Mouse (Mus musculus) kidney, embryonic 14.5 days (tissue): Measurements from ENCODE around the gene Rreb1. TPM values are rescaled to one million over a fixed set of nuclear protein-coding genes. Genes with fewer than 3 reads are reported as not detected.

Source experiments
- ATAC-seq: fragments of 200-750 bp; cut with Nextera tagmentation; 2 replicates; pipeline ENCODE4 v1.8.0; 2017; ENCODE audit warnings: moderate number of reproducible peaks, mild to moderate bottlenecking, moderate TSS enrichment, moderate library complexity; ENCODE audit not compliant: low FRiP score, low TSS enrichment
- H3K27ac ChIP-seq: fragments of 300-500 bp; sonication (generic); 2 replicates; pipeline ENCODE4 v1.5.1; 2014; ENCODE audit warnings: low read depth, mild to moderate bottlenecking, low read length, moderate library complexity, mixed read lengths
- H3K27me3 ChIP-seq: fragments of 300-500 bp; sonication (generic); 2 replicates; pipeline ENCODE4 v1.6.1; 2014; ENCODE audit warnings: mild to moderate bottlenecking, low read length; ENCODE audit not compliant: control insufficient read depth, insufficient read depth
- H3K36me3 ChIP-seq: fragments of 300-500 bp; sonication (generic); 2 replicates; pipeline ENCODE4 v1.6.1; 2014; ENCODE audit warnings: low read length, mixed read lengths; ENCODE audit not compliant: control insufficient read depth, insufficient read depth
- H3K4me1 ChIP-seq: fragments of 300-500 bp; sonication (generic); 2 replicates; pipeline ENCODE4 v1.6.1; 2014; ENCODE audit warnings: low read length, mixed read lengths; ENCODE audit not compliant: control insufficient read depth, insufficient read depth
- H3K4me2 ChIP-seq: fragments of 300-500 bp; sonication (generic); replicated peaks from 2 replicates; pipeline ENCODE4 v1.6.1; 2014; ENCODE audit warnings: low read depth, mild to moderate bottlenecking, low read length
- H3K4me3 ChIP-seq: fragments of 300-500 bp; sonication (generic); 2 replicates; pipeline ENCODE4 v1.5.1; 2014; ENCODE audit warnings: mild to moderate bottlenecking, low read length
- H3K9ac ChIP-seq: fragments of 300-500 bp; sonication (generic); 2 replicates; pipeline ENCODE4 v1.6.1; 2014; ENCODE audit warnings: low read depth, mild to moderate bottlenecking, low read length, moderate library complexity
- H3K9me3 ChIP-seq: fragments of 300-500 bp; sonication (generic); 2 replicates; pipeline ENCODE4 v1.6.1; 2016; ENCODE audit warnings: low read length; ENCODE audit not compliant: control insufficient read depth
- WGBS: fragments of 180-500 bp; shearing (Covaris S2); extraction: QIAGEN DNeasy Blood & Tissue Kit; methylation state at CpG from one replicate; pipeline ENCODE4 v1.1.7; 2014; 5-methylcytosine and 5-hydroxymethylcytosine counted together
- polyA plus RNA-seq: library from polyadenylated mRNA; unstranded; fragments of >200 nt; fragmentation: Nextera tagmentation; extraction: Ambion mirVana; gene quantifications from 2 replicates; pipeline ENCODE4 v1.2.1, GENCODE M21; 2014

Rreb1 gene
- polyA plus RNA-seq, 1 experiment from 2014 or later: 16.7 TPM

- Histone ChIP-seq H3K27ac (no peak overlapping the region), H3K27me3 (no peaks in the 10 kb centered on the region), H3K4me2 (no peak overlapping the region), H3K9me3 (no peaks in the 10 kb centered on the region), H3K4me1 (no peaks in the 10 kb centered on the region), H3K9ac (no peak overlapping the region), H3K4me3 (no peak overlapping the region), H3K36me3 (no peaks in the 10 kb centered on the region)
- ATAC-seq: no peak
- 55% methylated on average over 9 of the region's 9 CpGs for WGBS
Measured at GRCm38 (mm10) chr13:37751154-37751950, 26.8 kb upstream of the Rreb1 start.

DNA sequence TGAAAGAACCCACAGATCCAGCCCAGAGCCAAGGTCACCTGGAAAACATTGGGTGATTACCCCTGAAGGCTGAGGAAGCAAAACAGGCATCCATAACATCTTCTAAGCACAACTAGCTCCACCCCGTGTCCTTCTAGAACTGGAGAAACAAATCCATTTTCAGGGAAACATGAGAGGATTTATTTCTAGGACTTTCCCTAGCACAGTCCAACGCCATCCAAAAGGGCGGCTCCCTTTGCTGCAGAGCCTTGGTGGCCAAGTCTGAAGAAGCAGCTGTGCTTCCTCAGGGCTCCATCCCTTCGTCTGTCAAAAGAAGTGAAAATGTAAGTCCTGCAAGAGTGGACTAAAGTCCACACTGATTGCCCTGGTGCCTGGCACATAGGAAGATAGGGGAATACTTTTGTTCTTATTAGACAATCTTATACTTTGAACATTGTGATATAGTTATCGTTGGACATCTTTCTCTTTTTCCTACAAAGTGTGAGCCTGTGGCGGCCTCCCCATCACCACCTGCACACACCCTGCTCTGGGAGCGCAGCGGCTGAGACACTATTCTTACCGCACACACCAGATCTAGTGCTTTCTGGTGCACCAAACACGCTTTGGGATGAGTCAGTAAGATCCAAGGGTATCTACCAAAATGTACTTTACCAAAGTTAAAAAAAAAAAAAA lies 18.7 kb upstream of the Rreb1 start:
- Histone ChIP-seq H3K9me3 (no peaks in the 10 kb centered on the region), H3K4me3 (no peak overlapping the region), H3K27ac (no peak overlapping the region), H3K9ac (no peak overlapping the region), H3K36me3 (no peaks in the 10 kb centered on the region), H3K4me2 (no peak overlapping the region), H3K4me1 (no peaks in the 10 kb centered on the region), H3K27me3 (no peaks in the 10 kb centered on the region)
- WGBS: 84% methylated on average over 10 of the region's 10 CpGs
- ATAC-seq: no peak

DNA sequence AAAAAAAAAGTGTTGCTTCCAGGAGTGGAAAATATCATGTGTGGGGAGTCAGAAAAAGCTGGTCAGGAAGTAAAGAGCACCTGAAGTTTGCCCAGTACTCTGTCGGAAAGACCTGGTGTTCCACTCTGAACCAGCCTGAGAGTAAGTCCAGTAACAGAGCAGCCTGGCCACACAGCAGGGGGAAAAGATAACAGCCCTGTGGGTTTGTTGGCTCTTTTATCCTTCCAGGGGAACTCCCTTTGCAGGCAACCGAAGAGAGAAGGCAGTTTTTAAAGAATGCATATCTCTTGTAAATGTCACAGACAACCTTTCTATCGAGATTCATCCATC lies 18.2 kb upstream of the Rreb1 start:
- Histone ChIP-seq H3K4me1 (no peaks in the 10 kb centered on the region), H3K9me3 (no peaks in the 10 kb centered on the region), H3K4me3 (no peak overlapping the region), H3K4me2 (no peak overlapping the region), H3K36me3 (no peaks in the 10 kb centered on the region), H3K27me3 (no peaks in the 10 kb centered on the region), H3K27ac (no peak overlapping the region), H3K9ac (no peak overlapping the region)
- WGBS: 57% methylated on average over 3 of the region's 3 CpGs
- no peak for ATAC-seq

DNA sequence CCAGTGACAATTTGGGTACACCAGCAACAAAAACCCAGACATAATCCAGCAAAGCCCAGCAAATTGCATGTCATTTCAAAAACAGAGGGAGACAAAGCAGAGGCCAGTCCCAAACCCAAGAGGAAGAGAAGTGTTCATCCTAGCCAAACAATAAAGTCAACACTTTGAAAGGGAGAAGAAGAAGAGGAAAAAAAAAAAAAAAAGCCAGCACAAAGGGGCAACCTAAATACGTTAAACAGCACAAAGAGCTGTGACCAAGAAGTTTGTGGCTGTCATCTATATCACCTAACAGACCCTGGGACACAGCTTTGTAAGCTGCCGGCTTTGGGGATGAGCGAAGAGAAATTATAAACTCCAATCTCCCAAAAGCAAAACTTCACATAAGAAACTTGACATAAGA lies 17.8 kb upstream of the Rreb1 start:
- 73% methylated on average over 3 of the region's 3 CpGs for WGBS
- H3K9ac ChIP-seq: no peak overlapping the region

GRCm38 (mm10) chr13:37760957-37761941 lies 17.0 kb upstream of the Rreb1 start:
- H3K9me3 ChIP-seq: no peaks in the 10 kb centered on the region
- no peaks in the 10 kb centered on the region for H3K36me3 ChIP-seq
- no peaks in the 10 kb centered on the region for H3K4me1 ChIP-seq
- ATAC-seq: no peak
- no peaks in the 10 kb centered on the region for H3K27me3 ChIP-seq
- H3K4me3 ChIP-seq: no peak overlapping the region
- H3K27ac ChIP-seq: peak overlapping the region; percentile 24; the same call in 1 of the 2 replicates
- no peak overlapping the region; the same call in 1 of the 2 replicates for H3K4me2 ChIP-seq
- H3K9ac ChIP-seq: no peak overlapping the region
- WGBS: 34% methylated on average over 23 of the region's 23 CpGs

More for the DNA sequence above, 17.8 kb upstream of the Rreb1 start:
- Histone ChIP-seq H3K27me3 (no peaks in the 10 kb centered on the region), H3K36me3 (no peaks in the 10 kb centered on the region), H3K4me2 (no peak overlapping the region), H3K4me3 (no peak overlapping the region), H3K9me3 (no peaks in the 10 kb centered on the region), H3K27ac (no peak overlapping the region), H3K4me1 (no peaks in the 10 kb centered on the region)
- no peak for ATAC-seq

DNA sequence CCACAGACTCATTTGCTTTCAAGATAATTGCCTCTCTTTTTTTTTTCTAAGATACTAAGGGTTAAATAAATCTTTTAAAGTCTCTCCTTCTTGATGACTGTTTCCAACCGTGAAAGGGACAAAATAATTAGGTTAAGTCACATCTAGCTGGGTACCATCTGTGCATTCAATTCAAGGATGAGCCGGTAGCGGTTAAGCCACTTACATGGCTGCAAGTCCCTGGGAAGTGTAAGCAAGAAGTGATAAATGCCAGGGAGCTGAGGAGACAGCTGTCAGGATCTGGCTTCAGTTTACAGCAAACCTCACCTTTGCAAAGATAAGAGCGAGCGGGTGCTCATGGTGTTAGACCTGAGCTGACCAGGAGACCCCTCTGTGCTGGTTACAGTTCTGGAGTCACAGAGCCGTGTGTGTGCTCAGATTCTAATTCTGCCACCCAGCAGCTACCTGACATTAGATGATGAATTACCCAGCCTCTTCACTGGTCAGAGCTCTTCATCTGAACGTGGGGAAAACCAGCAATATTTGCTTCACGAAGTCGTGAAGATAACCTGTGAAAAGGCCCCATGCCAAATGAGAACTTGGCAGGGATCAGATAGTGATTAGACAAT lies 14.3 kb upstream of the Rreb1 start:
- Histone ChIP-seq H3K4me2 (no peak overlapping the region), H3K4me1 (no peaks in the 10 kb centered on the region), H3K4me3 (no peak overlapping the region), H3K27me3 (no peaks in the 10 kb centered on the region), H3K27ac (no peak overlapping the region), H3K9me3 (no peaks in the 10 kb centered on the region), H3K9ac (no peak overlapping the region), H3K36me3 (no peaks in the 10 kb centered on the region)
- WGBS: 73% methylated on average over 9 of the region's 9 CpGs
- no peak for ATAC-seq

GRCm38 (mm10) chr13:37769777-37770176 lies 8.4 kb upstream of the Rreb1 start:
- ATAC-seq: no peak
- H3K4me2 ChIP-seq: no peak overlapping the region
- 27% methylated on average over 1 of the region's 1 CpGs for WGBS

GRCm38 (mm10) chr13:37773476-37773875 lies 4.7 kb upstream of the Rreb1 start:
- no peak for ATAC-seq
- no peaks in the 10 kb centered on the region for H3K4me1 ChIP-seq
- no peak overlapping the region for H3K27ac ChIP-seq
- no peaks in the 10 kb centered on the region for H3K36me3 ChIP-seq
- H3K9me3 ChIP-seq: no peaks in the 10 kb centered on the region
- H3K9ac ChIP-seq: no peak overlapping the region
- peaks cover 9% of the 10 kb centered on the region; the same call in 1 of the 2 replicates for H3K27me3 ChIP-seq
- no peak overlapping the region for H3K4me3 ChIP-seq
- no peak overlapping the region for H3K4me2 ChIP-seq

More at GRCm38 (mm10) chr13:37769777-37770176, 8.4 kb upstream of the Rreb1 start:
- Histone ChIP-seq H3K9ac (no peak overlapping the region), H3K4me1 (no peaks in the 10 kb centered on the region), H3K36me3 (no peaks in the 10 kb centered on the region), H3K27ac (no peak overlapping the region), H3K27me3 (no peaks in the 10 kb centered on the region), H3K4me3 (no peak overlapping the region), H3K9me3 (no peaks in the 10 kb centered on the region)
